Mouse (Mus musculus) hindbrain, embryonic 11.5 days (tissue): ENCODE data around the gene Dkkl1. TPM values are rescaled to one million over a fixed set of nuclear protein-coding genes. Genes with fewer than 3 reads are reported as not detected.

Experiments used
- ATAC-seq: fragments of 200-750 bp; cut with Nextera tagmentation; 2 replicates; pipeline ENCODE4 v1.8.0; 2017; ENCODE audit warnings: mild to moderate bottlenecking, moderate TSS enrichment, moderate library complexity; ENCODE audit not compliant: low FRiP score
- DNase-seq: peaks from one replicate; pipeline ENCODE4 v3.0.0-alpha.2; 2015; ENCODE audit warnings: low spot score
- H3K27ac ChIP-seq: fragments of 300-500 bp; sonication (generic); 2 replicates; pipeline ENCODE4 v1.5.1; 2014; ENCODE audit warnings: mild to moderate bottlenecking, low read depth, low read length
- H3K27me3 ChIP-seq: fragments of 300-500 bp; sonication (generic); 2 replicates; pipeline ENCODE4 v1.6.1; 2014; ENCODE audit warnings: mild to moderate bottlenecking, low read length, moderate library complexity, mixed read lengths; ENCODE audit not compliant: control insufficient read depth, insufficient read depth
- H3K36me3 ChIP-seq: fragments of 300-500 bp; sonication (generic); 2 replicates; pipeline ENCODE4 v1.6.1; 2014; ENCODE audit warnings: mild to moderate bottlenecking, low read length, moderate library complexity, mixed read lengths; ENCODE audit not compliant: control insufficient read depth, insufficient read depth
- H3K4me1 ChIP-seq: fragments of 300-500 bp; sonication (generic); replicated peaks from 2 replicates; pipeline ENCODE4 v1.6.1; 2014; ENCODE audit warnings: low read length, mixed read lengths; ENCODE audit not compliant: control insufficient read depth, insufficient read depth
- H3K4me2 ChIP-seq: fragments of 300-500 bp; sonication (generic); replicated peaks from 2 replicates; pipeline ENCODE4 v1.6.1; 2014; ENCODE audit warnings: mild to moderate bottlenecking, low read depth, low read length
- H3K4me3 ChIP-seq: fragments of 300-500 bp; sonication (generic); 2 replicates; pipeline ENCODE4 v1.5.1; 2014; ENCODE audit warnings: low read depth, low read length
- H3K9ac ChIP-seq: fragments of 300-500 bp; sonication (generic); 2 replicates; pipeline ENCODE4 v1.6.1; 2014; ENCODE audit warnings: low read depth, low read length
- H3K9me3 ChIP-seq: fragments of 300-500 bp; sonication (generic); 2 replicates; pipeline ENCODE4 v1.6.1; 2016; ENCODE audit warnings: low read length; ENCODE audit not compliant: control insufficient read depth
- WGBS: fragments of 180-500 bp; shearing (Covaris S2); extraction: QIAGEN DNeasy Blood & Tissue Kit; methylation state at CpG from one replicate; pipeline ENCODE4 v1.1.7; 2014; 5-methylcytosine and 5-hydroxymethylcytosine counted together
- polyA plus RNA-seq: library from polyadenylated mRNA; unstranded; fragments of >200 nt; fragmentation: Nextera tagmentation; extraction: Ambion mirVana; gene quantifications from 2 replicates; pipeline ENCODE4 v1.2.1, GENCODE M21; 2014

Gene Dkkl1
- polyA plus RNA-seq, 1 experiment from 2014 or later: 1.6 TPM

- ATAC-seq: no peak
- DNase-seq: no peak
- H3K27me3 ChIP-seq: peaks cover 8% of the 10 kb centered on the region
- 81% methylated on average over 7 of the region's 7 CpGs for WGBS
- H3K4me1 ChIP-seq: no peaks in the 10 kb centered on the region
- no peak overlapping the region for H3K27ac ChIP-seq
- H3K4me3 ChIP-seq: no peak overlapping the region
- no peaks in the 10 kb centered on the region for H3K9me3 ChIP-seq
- H3K9ac ChIP-seq: no peak overlapping the region
- H3K4me2 ChIP-seq: no peak overlapping the region
- H3K36me3 ChIP-seq: no peaks in the 10 kb centered on the region
Measured at GRCm38 (mm10) chr7:45240109-45240508, 28.2 kb upstream of the Dkkl1 start.

- Histone ChIP-seq H3K27me3 (peaks cover 8% of the 10 kb centered on the region), H3K4me1 (peaks cover 4% of the 10 kb centered on the region), H3K4me2 (no peak within 1 kb of the TSS), H3K4me3 (no peak within 1 kb of the TSS), H3K9ac (no peak within 1 kb of the TSS), H3K9me3 (no peaks in the 10 kb centered on the region), H3K27ac (no peak within 1 kb of the TSS), H3K36me3 (no peaks in the 10 kb centered on the region)
- ATAC-seq (no peak), DNase-seq (no peak)
- WGBS: 38% methylated on average over 20 of the region's 20 CpGs
Measured at GRCm38 (mm10) chr7:45238723-45239496, 27.0 kb upstream of the Dkkl1 start, which contains the start of gene Cd37. Gene Cd37, minus strand, starts transcription at chr7:45239115.

DNA sequence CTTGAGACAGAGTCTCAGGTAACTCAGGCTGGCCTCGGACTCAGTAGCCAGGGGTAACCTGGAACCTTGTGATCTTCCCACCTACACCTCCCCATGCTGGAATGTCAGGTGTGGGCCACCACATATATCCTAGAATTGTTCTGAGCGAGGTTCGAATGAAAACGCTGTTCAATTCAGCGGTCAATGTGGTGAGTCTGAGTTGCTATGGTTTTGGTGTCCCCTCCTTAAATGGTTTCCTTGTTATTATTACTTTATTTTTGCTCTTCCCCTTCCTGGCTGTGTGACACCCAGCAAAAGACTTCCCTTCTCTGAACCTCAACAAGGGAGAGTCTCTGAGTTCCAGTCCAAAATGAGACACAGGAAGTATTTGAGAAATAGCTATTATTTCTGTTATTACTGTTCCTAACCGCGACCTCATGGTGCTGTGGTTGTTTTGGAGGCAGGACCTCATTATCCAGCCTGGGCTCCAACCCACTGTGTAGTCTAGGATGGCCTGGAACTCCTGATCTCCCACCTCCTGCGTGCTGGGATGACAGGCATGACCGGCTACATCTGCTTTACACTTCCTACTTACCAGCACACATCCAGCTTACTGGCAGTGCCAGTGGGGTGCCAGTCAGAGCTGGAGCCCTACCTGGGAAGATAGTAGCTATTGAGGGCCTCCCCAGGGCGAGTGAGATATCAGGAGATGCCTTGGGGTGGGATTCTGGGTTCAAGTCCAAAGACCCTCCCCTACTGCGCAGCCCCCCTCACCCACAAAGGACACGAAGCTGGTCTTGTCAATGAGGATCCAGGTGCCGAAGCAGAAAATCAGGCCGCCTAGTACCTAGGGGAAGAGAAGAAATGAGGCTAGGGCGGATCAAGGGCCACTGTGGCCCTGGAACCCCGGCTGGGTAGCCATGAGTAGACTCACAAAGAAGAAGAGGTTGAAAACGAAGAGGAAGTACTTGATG, 26.1 kb upstream of the Dkkl1 start:
- Histone ChIP-seq H3K4me1 (peaks cover 7% of the 10 kb centered on the region), H3K4me3 (no peak overlapping the region), H3K36me3 (no peaks in the 10 kb centered on the region), H3K9me3 (no peaks in the 10 kb centered on the region), H3K27ac (no peak overlapping the region), H3K27me3 (peaks cover 8% of the 10 kb centered on the region), H3K4me2 (no peak overlapping the region), H3K9ac (no peak overlapping the region)
- 75% methylated on average over 17 of the region's 17 CpGs for WGBS
- no peak for DNase-seq
- ATAC-seq: no peak

- ATAC-seq (no peak), DNase-seq (no peak)
- Histone ChIP-seq H3K4me2 (0 out of 2 replicates have a peak overlapping the region, but pooled peaks have one; percentile 4), H3K9ac (no peak overlapping the region), H3K27me3 (peaks cover 5% of the 10 kb centered on the region), H3K36me3 (peaks cover 11% of the 10 kb centered on the region; the same call in 1 of the 2 replicates), H3K27ac (no peak overlapping the region), H3K4me1 (peaks cover 7% of the 10 kb centered on the region), H3K9me3 (no peaks in the 10 kb centered on the region), H3K4me3 (no peak overlapping the region)
- WGBS: 27% methylated on average over 17 of the region's 17 CpGs
Measured at GRCm38 (mm10) chr7:45235656-45236180, 23.8 kb upstream of the Dkkl1 start.

DNA sequence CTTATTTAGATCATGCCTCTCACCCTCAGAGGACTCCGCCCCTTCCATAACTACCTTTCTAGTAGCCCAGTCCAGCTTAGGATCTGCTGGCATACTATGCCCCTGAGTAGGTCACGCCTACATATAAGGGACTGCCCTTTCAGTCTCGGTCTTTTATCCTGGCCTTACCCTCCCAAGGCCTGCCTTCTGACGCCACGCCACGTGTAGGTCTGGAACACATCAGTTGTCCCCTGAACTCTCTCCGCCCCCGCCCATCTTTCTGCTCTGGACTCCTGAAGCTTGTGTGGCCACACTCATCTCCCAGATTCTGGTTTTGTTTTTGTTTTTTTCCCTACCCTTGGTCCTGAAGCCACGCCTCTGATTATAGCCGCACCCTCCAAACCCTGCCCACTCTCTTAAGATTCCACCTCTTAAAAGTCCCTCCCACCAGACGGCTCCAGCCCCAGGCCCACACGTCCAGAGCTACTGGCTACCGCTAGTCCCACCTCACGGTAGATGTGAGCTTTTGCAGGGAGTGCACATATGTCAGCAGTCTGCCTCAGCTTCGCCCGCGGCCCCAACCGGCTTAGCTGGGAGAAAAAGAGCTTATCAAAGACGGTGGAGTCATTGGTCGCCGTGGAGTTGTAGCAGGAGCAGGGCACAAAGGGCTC, 23.1 kb upstream of the Dkkl1 start:
- ATAC-seq: peak; percentile 76
- Histone ChIP-seq H3K4me3 (no peak overlapping the region), H3K27me3 (peaks cover 4% of the 10 kb centered on the region), H3K27ac (0 out of 2 replicates have a peak overlapping the region, but pooled peaks have one; percentile 27), H3K9me3 (no peaks in the 10 kb centered on the region), H3K4me1 (peaks cover 7% of the 10 kb centered on the region), H3K36me3 (peaks cover 11% of the 10 kb centered on the region; the same call in 1 of the 2 replicates), H3K4me2 (peak overlapping the region; percentile 4; the same call in 1 of the 2 replicates), H3K9ac (no peak overlapping the region; the same call in 1 of the 2 replicates)
- peak; percentile 72 for DNase-seq
- WGBS: 4% methylated on average over 21 of the region's 21 CpGs

- peak overlapping the region; percentile 21; the same call in 1 of the 2 replicates for H3K4me2 ChIP-seq
- H3K4me1 ChIP-seq: peaks cover 7% of the 10 kb centered on the region
- H3K27ac ChIP-seq: peak overlapping the region; percentile 27; the same call in 1 of the 2 replicates
- H3K9me3 ChIP-seq: no peaks in the 10 kb centered on the region
- H3K9ac ChIP-seq: peak overlapping the region; percentile 42; the same call in 1 of the 2 replicates
- peak; percentile 20; the same call in 1 of the 2 replicates for ATAC-seq
- H3K4me3 ChIP-seq: no peak overlapping the region
- peaks cover 4% of the 10 kb centered on the region for H3K27me3 ChIP-seq
- DNase-seq: peak; percentile 63
- 8% methylated on average over 29 of the region's 29 CpGs for WGBS
- H3K36me3 ChIP-seq: peaks cover 16% of the 10 kb centered on the region
Measured at GRCm38 (mm10) chr7:45234333-45234841, 22.4 kb upstream of the Dkkl1 start.

DNA sequence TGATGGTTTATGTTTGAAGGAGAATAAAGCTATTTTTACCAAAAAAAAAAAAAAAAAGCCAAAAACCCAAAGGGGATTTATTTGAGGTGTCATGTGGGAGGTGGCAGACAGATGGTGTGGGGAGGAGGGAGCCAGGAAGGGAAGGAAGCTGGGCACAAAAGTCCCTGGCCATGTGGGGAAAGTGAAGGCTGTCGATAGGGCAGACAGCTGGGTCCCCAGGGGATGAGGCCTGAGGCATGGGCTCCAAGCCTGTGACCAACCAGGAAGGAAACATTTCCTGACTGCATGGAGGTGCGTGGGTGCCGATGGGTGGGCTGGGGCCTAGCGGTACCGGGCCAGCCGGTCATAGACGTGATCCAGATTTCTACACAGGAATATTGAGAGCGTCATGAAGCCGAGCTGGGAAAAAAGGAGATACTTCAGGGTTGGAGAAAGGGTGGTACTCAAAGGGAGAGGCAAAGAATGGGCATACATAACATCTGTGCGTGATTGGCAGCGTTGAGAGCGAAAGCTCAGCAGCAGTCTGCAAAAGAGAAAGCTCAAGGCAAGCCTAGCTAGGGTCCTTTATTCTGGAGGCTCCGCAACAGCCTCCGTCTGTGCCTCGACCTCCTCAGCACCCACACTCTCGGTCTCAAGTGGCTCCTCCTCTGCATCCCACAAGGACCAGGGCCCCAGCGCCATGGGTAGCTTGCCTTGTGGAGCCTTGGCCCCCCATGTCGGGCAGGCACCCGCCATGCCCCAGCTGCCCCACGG, 21.8 kb upstream of the Dkkl1 start:
- peaks cover 7% of the 10 kb centered on the region for H3K4me1 ChIP-seq
- H3K27ac ChIP-seq: peak overlapping the region; percentile 27
- H3K9me3 ChIP-seq: no peaks in the 10 kb centered on the region
- H3K4me2 ChIP-seq: peak overlapping the region; percentile 21
- ATAC-seq: peak; percentile 15; the same call in 1 of the 2 replicates
- no peaks in the 10 kb centered on the region; the same call in 1 of the 2 replicates for H3K27me3 ChIP-seq
- DNase-seq: peak; percentile 62
- WGBS: 20% methylated on average over 20 of the region's 20 CpGs
- peaks cover 21% of the 10 kb centered on the region for H3K36me3 ChIP-seq
- no peak overlapping the region for H3K4me3 ChIP-seq
- peak overlapping the region; percentile 42; the same call in 1 of the 2 replicates for H3K9ac ChIP-seq
